Mouse (Mus musculus) forebrain, embryonic 11.5 days (tissue): ENCODE data around the gene Capg. TPM values are rescaled to one million over a fixed set of nuclear protein-coding genes. Genes with fewer than 3 reads are reported as not detected.
A peak's percentile ranks its signal among the peaks of the same experiment; 100 is the strongest.

ENCODE experiments used
- ATAC-seq: fragments of 200-750 bp; cut with Nextera tagmentation; replicated peaks from 2 replicates; pipeline ENCODE4 v1.8.0; 2017; ENCODE audit warnings: moderate TSS enrichment; ENCODE audit not compliant: low FRiP score
- DNase-seq: peaks from one replicate; pipeline ENCODE4 v3.0.0-alpha.2; 2017; ENCODE audit warnings: low spot score
- H3K27ac ChIP-seq: fragments of 300-500 bp; sonication (generic); 2 replicates; pipeline ENCODE4 v1.5.1; 2014; ENCODE audit warnings: low read depth, low read length
- H3K27me3 ChIP-seq: fragments of 300-500 bp; sonication (generic); 2 replicates; pipeline ENCODE4 v1.6.1; 2014; ENCODE audit warnings: mild to moderate bottlenecking, low read length, mixed read lengths; ENCODE audit not compliant: control insufficient read depth, insufficient read depth
- H3K36me3 ChIP-seq: fragments of 300-500 bp; sonication (generic); 2 replicates; pipeline ENCODE4 v1.6.1; 2014; ENCODE audit warnings: mild to moderate bottlenecking, low read length, moderate library complexity, mixed read lengths; ENCODE audit not compliant: control insufficient read depth, insufficient read depth
- H3K4me1 ChIP-seq: fragments of 300-500 bp; sonication (generic); replicated peaks from 2 replicates; pipeline ENCODE4 v1.6.1; 2014; ENCODE audit warnings: low read length, mixed read lengths; ENCODE audit not compliant: control insufficient read depth, insufficient read depth
- H3K4me2 ChIP-seq: fragments of 300-500 bp; sonication (generic); 2 replicates; pipeline ENCODE4 v1.6.1; 2014; ENCODE audit warnings: low read depth, mild to moderate bottlenecking, low read length, moderate library complexity, mixed read lengths; ENCODE audit not compliant: severe bottlenecking
- H3K4me3 ChIP-seq: fragments of 300-500 bp; sonication (generic); 2 replicates; pipeline ENCODE4 v1.5.1; 2014; ENCODE audit warnings: low read depth, low read length
- H3K9ac ChIP-seq: fragments of 300-500 bp; sonication (generic); 2 replicates; pipeline ENCODE4 v1.6.1; 2014; ENCODE audit warnings: low read length
- H3K9me3 ChIP-seq: fragments of 300-500 bp; sonication (generic); 2 replicates; pipeline ENCODE4 v1.6.1; 2016; ENCODE audit warnings: low read length, mixed read lengths; ENCODE audit not compliant: control insufficient read depth
- WGBS: fragments of 180-500 bp; shearing (Covaris S2); extraction: QIAGEN DNeasy Blood & Tissue Kit; methylation state at CpG from one replicate; pipeline ENCODE4 v1.1.7; 2014; 5-methylcytosine and 5-hydroxymethylcytosine counted together
- polyA plus RNA-seq: library from polyadenylated mRNA; unstranded; fragments of >200 nt; fragmentation: Nextera tagmentation; extraction: Ambion mirVana; gene quantifications from 2 replicates; pipeline ENCODE4 v1.2.1, GENCODE M21; 2014

Capg gene
- polyA plus RNA-seq, 1 experiment from 2014 or later: 8.4 TPM

DNA sequence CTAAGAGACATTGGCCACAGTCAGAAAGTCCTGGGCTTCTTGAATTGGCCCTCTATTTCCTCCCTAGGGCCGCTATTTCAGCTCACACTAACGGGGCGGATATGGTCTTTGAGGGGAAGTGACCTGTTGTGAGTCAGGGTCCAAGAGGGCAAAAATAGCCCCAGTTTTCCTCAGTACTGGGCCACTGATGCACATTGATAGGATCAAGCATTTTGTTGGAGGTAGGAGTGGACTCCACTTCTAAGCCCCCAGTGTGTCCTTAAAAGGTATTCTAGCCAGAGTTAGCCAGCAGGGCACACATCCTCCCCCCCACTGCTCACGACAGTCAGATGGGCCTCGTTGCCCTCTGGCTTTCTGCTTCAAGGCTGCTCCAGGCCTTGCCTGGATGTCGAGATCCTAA lies 5.8 kb downstream of the Capg start:
- no peak for ATAC-seq
- DNase-seq: no peak
- H3K27me3 ChIP-seq: no peaks in the 10 kb centered on the region
- no peak overlapping the region for H3K4me2 ChIP-seq
- 59% methylated on average over 6 of the region's 6 CpGs for WGBS
- no peaks in the 10 kb centered on the region for H3K9me3 ChIP-seq
- no peak overlapping the region for H3K9ac ChIP-seq
- H3K36me3 ChIP-seq: no peaks in the 10 kb centered on the region
- H3K4me1 ChIP-seq: no peaks in the 10 kb centered on the region; the same call in 1 of the 2 replicates
- H3K27ac ChIP-seq: no peak overlapping the region
- H3K4me3 ChIP-seq: no peak overlapping the region

DNA sequence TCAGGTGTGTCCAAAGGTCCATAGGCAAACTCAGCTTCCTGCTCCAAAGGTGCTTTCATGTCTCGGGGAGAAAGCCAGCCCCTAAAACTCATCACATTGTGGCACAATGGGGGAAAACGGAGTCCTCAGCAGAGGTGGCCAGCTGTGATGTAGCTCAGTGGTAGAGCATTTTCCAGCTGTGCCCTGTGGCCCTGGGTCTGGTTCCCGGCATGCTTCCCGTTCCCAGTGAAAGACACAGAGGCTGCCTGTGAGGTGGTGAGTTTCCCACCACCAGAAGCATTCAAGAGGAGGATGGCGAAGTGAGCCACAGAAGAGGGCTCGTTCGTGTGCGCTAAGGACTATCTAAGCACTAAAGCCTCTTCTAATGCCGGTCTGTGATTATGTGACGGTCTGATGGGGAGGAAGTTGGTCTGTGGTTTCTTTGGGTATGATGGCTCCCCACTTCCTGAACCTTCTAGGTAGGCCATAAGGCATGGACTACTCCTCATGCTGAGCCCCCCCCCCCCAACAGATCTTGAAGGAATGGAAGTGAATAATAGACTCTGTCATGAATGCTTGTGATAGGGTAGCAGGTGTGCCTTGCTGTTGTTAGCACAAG lies 6.4 kb downstream of the Capg start:
- no peaks in the 10 kb centered on the region; the same call in 1 of the 2 replicates for H3K4me1 ChIP-seq
- WGBS: 83% methylated on average over 10 of the region's 10 CpGs

DNA sequence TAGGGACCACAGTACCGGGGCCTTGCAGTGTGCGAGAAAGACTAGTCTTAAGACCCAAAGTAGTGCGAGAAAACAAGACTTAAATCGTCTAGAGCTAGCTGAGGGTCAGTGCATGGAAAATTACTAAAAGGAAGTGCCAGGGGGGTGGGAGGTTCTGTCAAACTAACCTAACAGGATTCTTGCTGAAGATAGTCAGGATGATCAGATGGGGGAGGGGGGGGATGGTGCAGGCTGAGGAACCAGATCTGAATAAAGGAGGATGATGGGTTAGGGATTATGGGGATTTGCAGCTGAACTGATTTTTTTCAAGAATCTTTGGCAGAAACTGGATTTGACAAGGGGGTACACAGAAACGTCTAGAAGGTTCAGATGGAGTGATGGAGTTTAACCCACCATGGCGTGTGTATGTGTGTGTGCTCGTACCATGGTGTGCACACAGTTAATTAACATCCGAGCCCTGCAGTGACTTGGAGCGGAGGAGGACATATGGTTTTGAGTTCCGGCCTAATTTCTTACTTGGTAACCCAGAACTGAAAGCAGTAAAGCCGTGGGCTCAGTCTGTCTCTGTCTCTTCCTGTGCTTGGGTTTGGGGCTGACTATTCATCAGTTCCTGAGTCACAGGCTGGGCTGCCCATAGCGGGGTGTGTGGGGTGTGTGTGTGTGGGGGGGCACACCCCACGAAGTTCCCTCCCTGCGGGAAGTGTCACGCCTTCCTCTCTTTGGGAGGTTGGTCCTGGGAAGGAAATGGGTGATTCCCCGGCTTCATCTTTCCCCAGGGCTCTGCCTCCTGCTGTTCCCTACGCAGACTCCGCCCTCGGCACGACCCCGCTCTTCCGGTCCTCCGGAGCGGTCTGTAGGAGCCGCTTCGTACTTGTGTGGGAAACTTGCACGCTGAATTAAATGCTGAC lies 8.2 kb downstream of the Capg start:
- DNase-seq (peak; percentile 77), ATAC-seq (peak; percentile 87)
- Histone ChIP-seq H3K27ac (peak overlapping the region; percentile 42; the same call in 1 of the 2 replicates), H3K27me3 (no peaks in the 10 kb centered on the region), H3K9me3 (no peaks in the 10 kb centered on the region), H3K4me2 (peak overlapping the region; percentile 66), H3K9ac (peak overlapping the region; percentile 60), H3K36me3 (no peaks in the 10 kb centered on the region), H3K4me3 (peak overlapping the region; percentile 18), H3K4me1 (no peaks in the 10 kb centered on the region; the same call in 1 of the 2 replicates)
- WGBS: 19% methylated on average over 27 of the region's 27 CpGs

More for the DNA sequence above, 6.4 kb downstream of the Capg start:
- Histone ChIP-seq H3K4me2 (no peak overlapping the region), H3K9me3 (no peaks in the 10 kb centered on the region), H3K27me3 (no peaks in the 10 kb centered on the region), H3K36me3 (no peaks in the 10 kb centered on the region), H3K27ac (no peak overlapping the region), H3K4me3 (no peak overlapping the region), H3K9ac (no peak overlapping the region)
- DNase-seq (no peak), ATAC-seq (no peak)

DNA sequence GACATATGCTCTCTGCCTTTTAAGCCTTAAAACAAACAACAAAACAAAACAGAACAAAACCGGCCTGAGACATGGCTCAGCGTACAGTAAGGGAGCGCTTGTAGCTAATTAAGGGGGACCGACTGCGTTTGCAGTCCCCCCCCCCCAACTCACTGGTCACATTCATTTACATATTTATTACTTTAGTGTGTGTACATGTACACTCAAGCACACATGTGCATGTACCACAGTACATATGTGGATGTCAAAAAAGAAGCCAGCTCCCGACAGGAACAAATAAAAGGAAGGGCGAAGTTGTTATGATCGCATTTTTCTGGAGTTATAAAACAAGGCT lies 8.9 kb downstream of the Capg start:
- 21% methylated on average over 8 of the region's 8 CpGs for WGBS
- Histone ChIP-seq H3K4me2 (peak overlapping the region; percentile 66), H3K27ac (no peak overlapping the region), H3K27me3 (no peaks in the 10 kb centered on the region), H3K36me3 (no peaks in the 10 kb centered on the region), H3K4me1 (no peaks in the 10 kb centered on the region; the same call in 1 of the 2 replicates), H3K9me3 (no peaks in the 10 kb centered on the region), H3K9ac (peak overlapping the region; percentile 60), H3K4me3 (peak overlapping the region; percentile 18)
- DNase-seq: no peak
- no peak for ATAC-seq

DNA sequence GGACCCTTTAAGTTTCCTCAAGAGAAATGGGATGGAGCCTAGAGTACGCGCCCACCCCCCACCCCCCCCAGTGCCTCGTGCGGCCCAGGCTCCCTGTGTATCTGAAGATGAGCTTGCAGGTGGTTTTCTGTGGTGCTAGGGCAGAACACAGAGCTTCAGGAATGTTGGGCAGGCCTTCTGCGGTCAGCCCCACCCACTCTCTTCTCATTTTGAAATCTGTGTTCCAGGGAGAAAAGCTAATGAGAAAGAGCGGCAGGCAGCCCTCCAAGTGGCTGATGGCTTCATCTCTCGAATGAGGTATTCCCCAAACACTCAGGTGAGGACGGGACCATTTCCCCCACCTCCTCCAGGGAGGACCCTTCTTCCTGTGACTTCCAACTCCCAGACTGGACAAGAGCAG lies 16.6 kb downstream of the Capg start:
- H3K4me3 ChIP-seq: no peak overlapping the region
- DNase-seq (no peak), ATAC-seq (no peak)
- no peak overlapping the region for H3K27ac ChIP-seq
- H3K9ac ChIP-seq: no peak overlapping the region
- 0 out of 2 replicates have a peak, but pooled peaks cover 2% of the 10 kb centered on the region for H3K4me1 ChIP-seq
- no peaks in the 10 kb centered on the region for H3K27me3 ChIP-seq
- no peaks in the 10 kb centered on the region for H3K36me3 ChIP-seq
- 75% methylated on average over 8 of the region's 8 CpGs for WGBS
- H3K9me3 ChIP-seq: no peaks in the 10 kb centered on the region
- H3K4me2 ChIP-seq: no peak overlapping the region

DNA sequence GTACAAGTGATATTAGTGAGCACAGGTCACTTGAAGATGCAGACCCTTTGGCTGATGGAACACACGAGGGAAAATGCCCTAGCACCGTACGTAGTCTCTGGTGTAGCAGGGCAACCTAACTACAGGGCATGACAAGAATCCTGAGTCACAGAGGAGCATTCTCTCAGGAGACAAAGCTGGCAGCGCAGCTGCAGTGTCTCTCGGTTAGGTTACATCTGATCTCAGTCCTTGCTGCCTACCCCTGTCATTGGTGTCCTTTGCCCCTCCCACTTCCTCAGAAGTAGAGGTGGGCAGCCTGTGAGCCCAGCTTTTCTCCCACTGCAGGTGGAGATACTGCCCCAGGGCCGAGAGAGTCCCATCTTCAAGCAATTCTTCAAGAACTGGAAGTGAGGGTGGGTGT lies 18.3 kb downstream of the Capg start:
- Histone ChIP-seq H3K4me3 (no peak overlapping the region), H3K9ac (no peak overlapping the region), H3K27ac (no peak overlapping the region), H3K27me3 (no peaks in the 10 kb centered on the region), H3K4me1 (0 out of 2 replicates have a peak, but pooled peaks cover 2% of the 10 kb centered on the region), H3K36me3 (no peaks in the 10 kb centered on the region), H3K9me3 (no peaks in the 10 kb centered on the region), H3K4me2 (no peak overlapping the region)
- 49% methylated on average over 6 of the region's 6 CpGs for WGBS
- no peak for ATAC-seq
- DNase-seq: no peak

DNA sequence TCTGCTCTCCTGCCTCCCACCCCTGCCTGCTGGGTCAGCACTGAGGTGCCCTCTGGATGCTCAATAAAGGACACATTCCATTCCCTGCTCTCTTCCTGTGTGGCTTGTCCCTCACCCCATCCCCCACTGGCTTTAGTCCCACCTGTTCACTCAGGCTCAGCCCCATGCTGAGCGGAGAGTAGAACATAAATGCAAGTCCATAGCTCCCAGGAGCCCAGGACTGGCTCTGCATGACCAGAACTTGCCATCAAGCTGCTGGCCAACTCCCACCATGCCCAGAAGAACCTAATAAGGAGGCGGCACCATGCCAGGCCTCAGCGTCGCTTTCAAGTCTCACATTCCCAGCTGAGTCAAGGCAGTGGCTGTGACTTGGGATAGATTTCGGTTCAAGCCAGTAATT lies 18.7 kb downstream of the Capg start:
- no peak overlapping the region; the same call in 1 of the 2 replicates for H3K9ac ChIP-seq
- H3K27me3 ChIP-seq: no peaks in the 10 kb centered on the region
- H3K4me2 ChIP-seq: no peak overlapping the region
- 73% methylated on average over 5 of the region's 5 CpGs for WGBS
- DNase-seq: no peak
- no peaks in the 10 kb centered on the region for H3K36me3 ChIP-seq
- no peak overlapping the region for H3K4me3 ChIP-seq
- no peak overlapping the region for H3K27ac ChIP-seq
- H3K9me3 ChIP-seq: no peaks in the 10 kb centered on the region
- ATAC-seq: no peak
- 0 out of 2 replicates have a peak, but pooled peaks cover 2% of the 10 kb centered on the region for H3K4me1 ChIP-seq

DNA sequence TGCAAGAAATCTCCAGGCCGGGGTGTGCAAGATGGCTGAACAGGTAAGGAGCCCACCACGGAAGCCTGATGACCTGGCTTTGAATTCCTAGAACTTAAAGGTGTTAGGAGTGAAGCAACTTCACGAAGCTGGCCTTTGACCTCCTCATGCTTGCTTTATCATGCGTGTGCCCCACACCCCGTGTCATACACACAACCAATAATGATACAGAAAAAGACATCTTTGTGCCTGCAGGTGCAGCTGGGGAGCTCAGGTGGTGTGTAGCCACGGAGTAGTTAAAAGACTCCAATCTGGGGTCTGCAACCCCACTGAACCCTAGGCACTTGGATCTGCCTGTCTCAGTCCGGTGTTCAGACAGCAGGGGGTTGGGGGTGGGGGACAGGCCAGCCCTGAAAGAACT lies 21.3 kb downstream of the Capg start:
- WGBS: 70% methylated on average over 7 of the region's 7 CpGs
- H3K27me3 ChIP-seq: no peaks in the 10 kb centered on the region
- H3K4me1 ChIP-seq: 0 out of 2 replicates have a peak, but pooled peaks cover 2% of the 10 kb centered on the region
- H3K36me3 ChIP-seq: no peaks in the 10 kb centered on the region
- no peaks in the 10 kb centered on the region for H3K9me3 ChIP-seq
- peak overlapping the region; percentile 27; the same call in 1 of the 2 replicates for H3K9ac ChIP-seq
- no peak overlapping the region for H3K4me2 ChIP-seq
- ATAC-seq: no peak; the same call in 1 of the 2 replicates
- no peak overlapping the region for H3K4me3 ChIP-seq
- no peak for DNase-seq
- no peak overlapping the region for H3K27ac ChIP-seq
